Mouse (Mus musculus): ENCODE results near the gene Dnajc3. TPM values are rescaled to one million over a fixed set of nuclear protein-coding genes. Genes with fewer than 3 reads are reported as not detected.

Gene Dnajc3
- polyA plus RNA-seq, 1 experiment from 2014 or later = 24.4 TPM

- no peak overlapping the region for H3K9ac ChIP-seq (ENCODE audit: low read length)
- ATAC-seq (ENCODE audit: insufficient number of reproducible peaks, insufficient read depth, low FRiP score, low read depth) = no peak
- H3K4me2 ChIP-seq (ENCODE audit: low read length) = no peak overlapping the region
- H3K4me3 ChIP-seq (ENCODE audit: control insufficient read depth in 1 of 2, insufficient read depth in 1 of 2, low read depth in 1 of 2, low read length in 2 of 2) = no peak overlapping the region
- no peak overlapping the region for H3K27ac ChIP-seq (replicated peaks in 1 of 2; ENCODE audit: control insufficient read depth in 1 of 2, insufficient read depth in 1 of 2, low read depth in 2 of 2, low read length in 2 of 2)
- no peaks in the 10 kb centered on the region for H3K9me3 ChIP-seq (ENCODE audit: control insufficient read depth, low read length)
- H3K4me1 ChIP-seq (ENCODE audit: control insufficient read depth in 2 of 2, insufficient read depth in 2 of 2, low read length in 2 of 2) = no peaks in the 10 kb centered on the region
- H3K27me3 ChIP-seq (ENCODE audit: control insufficient read depth, insufficient read depth, low read length) = no peaks in the 10 kb centered on the region
- 65% methylated on average over 5 of the region's 5 CpGs for WGBS
- peaks cover 23% of the 10 kb centered on the region for H3K36me3 ChIP-seq (ENCODE audit: control insufficient read depth, insufficient read depth, low read length)
These were observed 88.1 kb downstream of the Dnajc3 start for GRCm38 (mm10) chr14:119025889-119026288.

GRCm38 (mm10) chr14:119027130-119027529, 89.4 kb downstream of the Dnajc3 start:
- H3K4me2 ChIP-seq (ENCODE audit: low read length) = no peak overlapping the region
- no peaks in the 10 kb centered on the region for H3K27me3 ChIP-seq (ENCODE audit: control insufficient read depth, insufficient read depth, low read length)
- H3K4me3 ChIP-seq (ENCODE audit: control insufficient read depth in 1 of 2, insufficient read depth in 1 of 2, low read depth in 1 of 2, low read length in 2 of 2) = no peak overlapping the region
- peaks cover 33% of the 10 kb centered on the region for H3K36me3 ChIP-seq (ENCODE audit: control insufficient read depth, insufficient read depth, low read length)
- H3K9me3 ChIP-seq (ENCODE audit: control insufficient read depth, low read length) = no peaks in the 10 kb centered on the region
- H3K9ac ChIP-seq (ENCODE audit: low read length) = no peak overlapping the region
- WGBS = 43% methylated on average over 4 of the region's 4 CpGs
- ATAC-seq (ENCODE audit: insufficient number of reproducible peaks, insufficient read depth, low FRiP score, low read depth) = no peak
- no peaks in the 10 kb centered on the region for H3K4me1 ChIP-seq (ENCODE audit: control insufficient read depth in 2 of 2, insufficient read depth in 2 of 2, low read length in 2 of 2)
- H3K27ac ChIP-seq (replicated peaks in 1 of 2; ENCODE audit: control insufficient read depth in 1 of 2, insufficient read depth in 1 of 2, low read depth in 2 of 2, low read length in 2 of 2) = no peak overlapping the region

- peaks cover 32% of the 10 kb centered on the region for H3K36me3 ChIP-seq (ENCODE audit: control insufficient read depth, insufficient read depth, low read length)
- no peak overlapping the region for H3K4me3 ChIP-seq (ENCODE audit: control insufficient read depth in 1 of 2, insufficient read depth in 1 of 2, low read depth in 1 of 2, low read length in 2 of 2)
- H3K4me2 ChIP-seq (ENCODE audit: low read length) = no peak overlapping the region
- 51% methylated on average over 2 of the region's 2 CpGs for WGBS
- no peaks in the 10 kb centered on the region for H3K4me1 ChIP-seq (ENCODE audit: control insufficient read depth in 2 of 2, insufficient read depth in 2 of 2, low read length in 2 of 2)
- H3K27me3 ChIP-seq (ENCODE audit: control insufficient read depth, insufficient read depth, low read length) = no peaks in the 10 kb centered on the region
- H3K9me3 ChIP-seq (ENCODE audit: control insufficient read depth, low read length) = no peaks in the 10 kb centered on the region
- ATAC-seq (ENCODE audit: insufficient number of reproducible peaks, insufficient read depth, low FRiP score, low read depth) = no peak
- no peak overlapping the region for H3K27ac ChIP-seq (replicated peaks in 1 of 2; ENCODE audit: control insufficient read depth in 1 of 2, insufficient read depth in 1 of 2, low read depth in 2 of 2, low read length in 2 of 2)
- no peak overlapping the region for H3K9ac ChIP-seq (ENCODE audit: low read length)
These were observed 90.0 kb downstream of the Dnajc3 start for GRCm38 (mm10) chr14:119027675-119028253.

Other genes with a start within 250 kb of the Dnajc3 start
- gene Abcc4, start 231.8 kb upstream of the Dnajc3 start, polyA plus RNA-seq (2014; fragmentation: Nextera tagmentation; extraction: Ambion mirVana) = 1.8 and 1.9 TPM in 2 replicates
- gene Cldn10, start 150.1 kb upstream of the Dnajc3 start, polyA plus RNA-seq (2014; fragmentation: Nextera tagmentation; extraction: Ambion mirVana) = 0.24 and 0.45 TPM in 2 replicates
- gene Dzip1, start 12.5 kb upstream of the Dnajc3 start, polyA plus RNA-seq (2014; fragmentation: Nextera tagmentation; extraction: Ambion mirVana) = 6.8 and 7.3 TPM in 2 replicates
- 9.2 and 10.4 TPM in 2 replicates for gene Uggt2, start 161.5 kb downstream of the Dnajc3 start, polyA plus RNA-seq (2014; fragmentation: Nextera tagmentation; extraction: Ambion mirVana)
- 0.11 TPM in 1 of 2 replicates, not detected in the other for gene Hs6st3, start 200.4 kb downstream of the Dnajc3 start, polyA plus RNA-seq (2014; fragmentation: Nextera tagmentation; extraction: Ambion mirVana)